Mouse (Mus musculus) E14TG2a.4 (cell line): ENCODE measurements around the gene Hcn2.

Experiments
- CTCF ChIP-seq: conservative IDR thresholded peaks from 2 replicates; pipeline ENCODE4 v1.5.1; 2014; ENCODE audit warnings: low read length
- NANOG ChIP-seq: IDR thresholded peaks from 2 replicates; pipeline ENCODE4 v1.6.1; 2014; ENCODE audit warnings: borderline replicate concordance, low read length, mixed read lengths

DNA sequence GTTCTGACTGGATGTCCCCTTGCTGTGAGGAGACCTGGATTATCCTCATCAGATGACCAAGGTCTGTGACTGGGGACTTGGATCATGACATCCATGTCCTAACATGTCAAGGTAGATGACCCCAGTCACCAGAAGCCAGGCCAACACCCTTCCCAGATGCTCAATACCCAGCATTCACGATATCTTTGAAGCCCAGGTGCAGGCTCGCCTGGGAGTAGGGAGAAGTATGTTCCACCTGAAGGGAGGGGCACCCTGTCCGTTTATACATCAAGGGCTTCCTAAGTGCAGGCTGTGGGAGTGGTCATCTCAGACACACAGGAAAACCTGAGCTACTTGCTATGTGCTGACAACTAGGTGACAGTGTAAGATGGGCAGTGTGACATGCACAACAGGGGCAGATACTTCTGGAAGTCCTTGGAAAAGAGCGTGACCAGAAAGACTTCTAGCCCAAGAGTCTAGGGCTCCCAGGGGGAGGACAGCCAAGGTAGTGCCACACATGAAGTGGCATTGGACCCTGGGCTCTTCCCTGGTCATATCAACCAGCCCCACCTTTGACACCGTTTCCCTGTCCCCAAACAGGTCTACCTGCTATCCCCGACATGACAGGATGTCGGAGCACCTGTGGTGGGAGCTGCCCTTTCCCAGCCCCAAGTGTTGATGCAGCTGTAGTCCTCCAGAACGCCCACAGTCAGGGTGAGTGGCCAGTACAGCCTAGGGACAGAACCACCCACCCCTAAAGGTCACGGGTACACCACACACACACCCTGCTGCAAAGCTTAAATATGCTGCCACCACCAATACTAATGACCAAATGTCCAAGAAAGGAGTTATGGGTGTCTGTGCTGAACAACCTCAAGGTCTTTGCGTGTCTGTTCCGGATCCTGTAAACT is 35.6 kb upstream of the Hcn2 start:
- no peak for TF ChIP-seq CTCF
- no peak for TF ChIP-seq NANOG
